In genomic region chr2:75265739-75266699, GRCm38 (mm10) we compare ENCODE assay signal across 16 mouse cellular contexts.
DNase-seq lines count a peak whose midpoint lies in the region; ATAC-seq and TF ChIP-seq lines count a peak whose summit lies in the region.
"Had no signal": no experiment of that assay in that cellular context is flagged by ENCODE, and none has a peak within 500 bp of the region (broad histone marks: within the 10 kb centered on the region; RNA-seq: fewer than 3 reads in every experiment).

No protein-coding gene starts in this region.

- no peaks in the 10 kb centered on the region for H3K36me3 ChIP-seq in heart, embryonic 12.5 days
- no peaks in the 10 kb centered on the region for H3K36me3 ChIP-seq in ES-E14 (ENCODE audit: control insufficient read depth, insufficient read depth, low read length, poor library complexity, severe bottlenecking)
- no peaks in the 10 kb centered on the region for H3K36me3 ChIP-seq in hindbrain, embryonic 15.5 days
- H3K36me3 ChIP-seq in midbrain, embryonic 16.5 days (ENCODE audit: control insufficient read depth, insufficient read depth, low read length), result no peaks in the 10 kb centered on the region
- no peaks in the 10 kb centered on the region for H3K36me3 ChIP-seq in intestine, embryonic 15.5 days
- H3K36me3 ChIP-seq: embryonic facial prominence, embryonic 12.5 days; heart, embryonic 10.5 days had no signal

- in situ Hi-C loops in ES-E14 (cut with MboI; ENCODE audit: low sequenced_read_pairs in 2 of 2, unreplicated experiment in 2 of 2), result no loop called here

- H3K4me1 ChIP-seq in heart, embryonic 12.5 days (replicated peaks), result no peaks in the 10 kb centered on the region
- H3K4me1 ChIP-seq in ES-E14 (ENCODE audit: control insufficient read depth in 2 of 2, insufficient read depth in 2 of 2, low read length in 2 of 2, poor library complexity in 1 of 2), result peaks cover 0 to 5% of the 10 kb centered on the region in 2 experiments; a peak in 2 of 4 replicates
- H3K4me1 ChIP-seq in hindbrain, embryonic 15.5 days (replicated peaks), result peaks cover 26% of the 10 kb centered on the region
- H3K4me1 ChIP-seq in midbrain, embryonic 16.5 days (ENCODE audit: control insufficient read depth, insufficient read depth, low read length), result peaks cover 15% of the 10 kb centered on the region; the same call in 1 of the 2 replicates
- no peaks in the 10 kb centered on the region for H3K4me1 ChIP-seq in intestine, embryonic 15.5 days (replicated peaks)

- no peaks in the 10 kb centered on the region for H3K9me3 ChIP-seq in heart, embryonic 12.5 days (replicated peaks)
- no peaks in the 10 kb centered on the region for H3K9me3 ChIP-seq in ES-E14 (ENCODE audit: control insufficient read depth, insufficient read depth, low read depth, low read length)
- no peaks in the 10 kb centered on the region for H3K9me3 ChIP-seq in hindbrain, embryonic 15.5 days
- no peaks in the 10 kb centered on the region for H3K9me3 ChIP-seq in midbrain, embryonic 16.5 days (replicated peaks; ENCODE audit: control insufficient read depth, low read length, poor library complexity, severe bottlenecking)
- H3K9me3 ChIP-seq in intestine, embryonic 15.5 days, result no peaks in the 10 kb centered on the region
- H3K9me3 ChIP-seq: embryonic facial prominence, embryonic 12.5 days; heart, embryonic 10.5 days had no signal

- ATAC-seq in heart, embryonic 12.5 days (ENCODE audit: insufficient number of reproducible peaks, low FRiP score), result no peak
- peak; percentile 38; the same call in 1 of the 2 replicates for ATAC-seq in hindbrain, embryonic 15.5 days (ENCODE audit: low FRiP score, low read depth)
- ATAC-seq in midbrain, embryonic 16.5 days, result no peak; the same call in 1 of the 2 replicates
- no peak for ATAC-seq in intestine, embryonic 15.5 days

- WGBS in heart, embryonic 12.5 days, result 84% methylated on average over 19 of the region's 19 CpGs
- 52% methylated on average over 19 of the region's 19 CpGs for WGBS in hindbrain, embryonic 15.5 days
- WGBS in midbrain, embryonic 16.5 days, result 56% methylated on average over 19 of the region's 19 CpGs
- 78% methylated on average over 19 of the region's 19 CpGs for WGBS in intestine, embryonic 15.5 days

- no peaks in the 10 kb centered on the region for H3K27me3 ChIP-seq in heart, embryonic 12.5 days (replicated peaks)
- no peaks in the 10 kb centered on the region for H3K27me3 ChIP-seq in hindbrain, embryonic 15.5 days
- no peaks in the 10 kb centered on the region for H3K27me3 ChIP-seq in midbrain, embryonic 16.5 days (ENCODE audit: control insufficient read depth, insufficient read depth, low read depth, low read length)
- H3K27me3 ChIP-seq in intestine, embryonic 15.5 days (replicated peaks), result no peaks in the 10 kb centered on the region
- H3K27me3 ChIP-seq: embryonic facial prominence, embryonic 12.5 days had no signal

- no peak overlapping the region for H3K4me2 ChIP-seq in heart, embryonic 12.5 days
- H3K4me2 ChIP-seq in hindbrain, embryonic 15.5 days, result no peak overlapping the region
- H3K4me2 ChIP-seq in midbrain, embryonic 16.5 days (ENCODE audit: low read length), result no peak overlapping the region
- no peak overlapping the region for H3K4me2 ChIP-seq in intestine, embryonic 15.5 days (replicated peaks)
- H3K4me2 ChIP-seq: embryonic facial prominence, embryonic 12.5 days; liver, embryonic 11.5 days had no signal

- H3K4me3 ChIP-seq in heart, embryonic 12.5 days, result no peak overlapping the region
- H3K4me3 ChIP-seq in ES-E14 (ENCODE audit: insufficient read depth in 1 of 2, low read depth in 1 of 2, low read length in 2 of 2, poor library complexity in 1 of 2, severe bottlenecking in 1 of 2), result no peak overlapping the region
- H3K4me3 ChIP-seq in hindbrain, embryonic 15.5 days, result no peak overlapping the region
- no peak overlapping the region for H3K4me3 ChIP-seq in midbrain, embryonic 16.5 days (ENCODE audit: low read depth, low read length)
- H3K4me3 ChIP-seq in intestine, embryonic 15.5 days (replicated peaks), result no peak overlapping the region
- H3K4me3 ChIP-seq: embryonic facial prominence, embryonic 12.5 days; heart, embryonic 10.5 days had no signal

- H3K9ac ChIP-seq in heart, embryonic 12.5 days, result no peak overlapping the region
- no peak overlapping the region for H3K9ac ChIP-seq in ES-E14 (ENCODE audit: insufficient read depth, low read depth, low read length, poor library complexity, severe bottlenecking)
- H3K9ac ChIP-seq in hindbrain, embryonic 15.5 days, result no peak overlapping the region
- H3K9ac ChIP-seq in midbrain, embryonic 16.5 days (ENCODE audit: low read depth, low read length), result no peak overlapping the region
- no peak overlapping the region for H3K9ac ChIP-seq in intestine, embryonic 15.5 days
- H3K9ac ChIP-seq: embryonic facial prominence, embryonic 12.5 days had no signal

- H3K27ac ChIP-seq in heart, embryonic 12.5 days (ENCODE audit: poor library complexity, severe bottlenecking), result no peak overlapping the region
- no peak overlapping the region for H3K27ac ChIP-seq in ES-E14 (ENCODE audit: insufficient read depth, low read depth, low read length, poor library complexity, severe bottlenecking)
- peak overlapping the region; percentile 43 for H3K27ac ChIP-seq in hindbrain, embryonic 15.5 days (replicated peaks)
- peak overlapping the region; percentile 51 for H3K27ac ChIP-seq in midbrain, embryonic 16.5 days (ENCODE audit: low read length)
- no peak overlapping the region for H3K27ac ChIP-seq in intestine, embryonic 15.5 days
- H3K27ac ChIP-seq: embryonic facial prominence, embryonic 12.5 days; heart, embryonic 10.5 days had no signal

- peak; percentile 77 for DNase-seq in heart, adult 11 months
- no peak for DNase-seq in ES-E14 (ENCODE audit: low read depth, low spot score)
- no peak for DNase-seq in ovary, postnatal 10 days (ENCODE audit: low spot score)
- DNase-seq: adrenal gland, adult 8-10 months; heart, postnatal 10 days; kidney, adult 9 months; kidney, postnatal 25 days; lung, adult 2 months; thymus, postnatal 25 days had no signal

TF ChIP-seq in ES-E14, 5 proteins besides CTCF, POLR2A, EP300 and RAD21:
- TF ChIP-seq HCFC1 (IDR thresholded peaks at IDR 0.05; ENCODE audit: borderline replicate concordance, insufficient read depth, low read length) (no peak), ZNF384 (IDR thresholded peaks at IDR 0.05; ENCODE audit: low read depth, low read length) (peak; percentile 91)

Comparison
In these comparisons a context has a peak if more than half of its experiments do, and no peak if none do; other contexts are left out.
1. H3K27ac ChIP-seq: peak in hindbrain, embryonic 15.5 days (single experiment) and midbrain, embryonic 16.5 days (single experiment); none in heart, embryonic 12.5 days (single experiment), ES-E14 (single experiment) and intestine, embryonic 15.5 days (single experiment).